Mouse (Mus musculus) brown adipose tissue, adult 24 weeks (tissue): Measurements from ENCODE around the gene Slc46a1. TPM values are rescaled to one million over a fixed set of nuclear protein-coding genes. Genes with fewer than 3 reads are reported as not detected.

ENCODE experiments used
- H3K27ac ChIP-seq: fragments of 200-500 bp; replicated peaks from 2 replicates; pipeline ENCODE4 v1.5.1; 2012; ENCODE audit warnings: low read depth, mild to moderate bottlenecking, low read length
- H3K4me1 ChIP-seq: fragments of 200-500 bp; 2 replicates; pipeline ENCODE4 v1.6.1; 2012; ENCODE audit warnings: low read length, mixed read lengths; ENCODE audit not compliant: control insufficient read depth, insufficient read depth, insufficient read length
- H3K4me3 ChIP-seq: fragments of 200-500 bp; 2 replicates; pipeline ENCODE4 v1.5.1; 2012; ENCODE audit warnings: low read depth, mild to moderate bottlenecking, low read length, moderate library complexity; ENCODE audit not compliant: insufficient read depth
- polyA plus RNA-seq: library from polyadenylated mRNA; stranded (reverse); fragments of >200 nt; gene quantifications from 2 replicates; pipeline ENCODE4 v1.2.4, GENCODE M21; 2012; ENCODE audit not compliant: missing spikeins, insufficient read depth, insufficient read length

Gene Slc46a1
- polyA plus RNA-seq: 9.2 and 11.8 TPM in 2 replicates

- Histone ChIP-seq H3K27ac (peak within 1 kb of the TSS; percentile 72), H3K4me3 (peak within 1 kb of the TSS; percentile 79), H3K4me1 (peaks cover 3% of the 10 kb centered on the region)
These were observed at the start of gene Slc46a1 for GRCm38 (mm10) chr11:78465568-78466180. TSS of gene Slc46a1 (plus strand) at chr11:78465697.

GRCm38 (mm10) chr11:78416854-78417253, 48.6 kb upstream of the Slc46a1 start:
- H3K4me1 ChIP-seq: peaks cover 4% of the 10 kb centered on the region; the same call in 1 of the 2 replicates
- no peak overlapping the region for H3K27ac ChIP-seq
- no peak overlapping the region for H3K4me3 ChIP-seq

GRCm38 (mm10) chr11:78420263-78420889, 45.1 kb upstream of the Slc46a1 start:
- H3K4me1 ChIP-seq: no peaks in the 10 kb centered on the region
- no peak overlapping the region for H3K27ac ChIP-seq
- H3K4me3 ChIP-seq: no peak overlapping the region

DNA sequence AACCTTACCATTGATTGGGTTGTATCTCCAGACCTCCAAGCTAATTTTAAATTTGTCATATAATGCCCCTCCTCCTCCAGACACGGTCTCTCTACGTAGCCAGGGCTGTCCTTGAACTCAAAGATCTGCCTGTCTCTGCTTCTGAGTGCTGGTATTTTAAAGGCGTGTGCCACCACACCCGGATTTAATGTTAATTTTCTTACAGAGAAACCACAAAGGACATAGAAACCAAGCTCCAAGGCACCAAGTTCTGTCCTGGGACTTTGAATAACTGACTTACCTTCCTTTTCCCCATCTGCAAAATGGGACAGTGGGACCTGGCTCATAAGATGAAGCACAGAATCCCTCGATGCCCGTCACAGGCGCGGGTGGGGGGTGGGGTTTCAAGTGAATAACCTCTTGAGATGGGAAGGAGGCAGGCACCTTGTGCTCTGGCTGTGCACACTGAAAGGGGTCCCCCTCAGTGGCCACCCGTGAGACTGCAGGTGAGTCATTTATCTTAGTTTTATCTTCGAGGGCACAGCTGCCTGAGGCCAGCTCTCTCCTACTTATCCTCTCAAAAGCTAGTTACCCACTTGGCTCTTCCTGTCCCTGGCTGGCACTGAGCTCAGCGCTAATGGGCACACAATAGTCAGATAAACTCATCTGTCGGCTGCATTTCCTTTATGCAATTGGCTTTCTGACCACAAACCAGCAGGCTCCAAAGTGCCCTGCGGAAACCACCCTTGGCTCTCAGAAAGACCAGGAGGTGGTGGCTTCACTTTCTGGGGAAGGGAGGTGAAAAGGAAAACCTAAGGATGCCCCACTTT, 44.1 kb upstream of the Slc46a1 start:
- no peak overlapping the region for H3K27ac ChIP-seq
- H3K4me3 ChIP-seq: no peak overlapping the region
- H3K4me1 ChIP-seq: no peaks in the 10 kb centered on the region

DNA sequence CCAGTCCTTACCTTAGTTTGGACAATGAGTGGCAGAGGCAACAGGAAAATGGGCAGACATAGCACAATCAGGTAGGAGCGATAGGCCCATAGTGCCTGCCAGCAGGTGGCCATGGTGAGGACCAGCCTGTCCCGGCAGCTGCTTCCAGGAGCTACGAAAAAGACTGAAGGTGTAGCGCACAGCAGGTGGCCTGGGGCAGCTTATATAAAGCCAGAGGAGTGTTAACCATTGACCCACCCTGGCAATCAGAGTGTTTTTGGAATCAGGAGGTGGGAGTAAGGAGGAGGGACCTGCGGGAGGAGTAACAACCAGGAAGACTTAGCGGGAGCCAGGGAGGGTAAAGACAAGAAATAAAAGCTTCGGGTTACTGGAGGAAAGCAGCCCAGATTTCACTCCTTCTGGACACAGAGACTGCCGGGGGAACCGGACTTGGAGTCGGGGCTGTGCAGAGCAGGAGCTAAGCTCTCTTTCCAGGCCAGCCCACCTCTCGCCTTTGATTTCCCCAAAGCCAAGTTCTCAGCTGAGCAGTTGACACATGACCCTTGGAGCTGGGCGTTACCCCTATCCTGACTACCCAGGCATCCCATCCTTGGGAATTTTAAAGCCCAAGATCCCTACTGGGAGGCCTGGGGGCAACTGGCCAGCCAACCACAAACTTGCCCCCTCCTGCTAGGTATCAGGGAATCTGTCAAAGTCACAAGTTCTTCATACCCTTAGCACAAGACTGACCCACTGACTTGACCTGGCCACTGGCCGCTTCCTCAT, 43.3 kb upstream of the Slc46a1 start, which contains the start of gene Slc13a2:
Slc13a2 (minus strand) TSS at position 163 of the 765 bp plus-strand sequence.
- H3K4me3 ChIP-seq: no peak within 1 kb of the TSS
- no peak within 1 kb of the TSS for H3K27ac ChIP-seq
- H3K4me1 ChIP-seq: no peaks in the 10 kb centered on the region

GRCm38 (mm10) chr11:78424352-78424751, 41.1 kb upstream of the Slc46a1 start:
- Histone ChIP-seq H3K4me3 (no peak overlapping the region), H3K4me1 (no peaks in the 10 kb centered on the region), H3K27ac (no peak overlapping the region)

DNA sequence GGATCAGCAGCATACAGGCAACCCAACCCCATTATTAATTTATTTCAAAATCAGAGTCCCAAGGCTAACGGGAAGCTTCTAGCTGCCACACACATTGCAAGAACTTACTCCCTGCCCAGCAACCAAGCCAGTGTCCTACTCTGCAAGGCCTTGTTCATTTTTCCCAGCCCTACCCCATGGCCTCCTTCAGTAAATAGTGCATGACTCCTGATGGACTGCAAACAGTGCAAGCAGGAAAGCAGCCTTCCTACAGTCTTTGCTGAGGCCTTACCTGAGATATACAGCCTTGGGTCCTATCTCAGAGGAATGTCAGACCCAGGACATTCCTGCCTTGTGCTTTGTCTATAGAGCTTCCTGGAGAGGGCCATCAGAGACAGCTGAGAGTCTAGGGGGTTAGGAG, 39.9 kb upstream of the Slc46a1 start:
- Histone ChIP-seq H3K4me3 (no peak overlapping the region), H3K4me1 (no peaks in the 10 kb centered on the region), H3K27ac (no peak overlapping the region)

DNA sequence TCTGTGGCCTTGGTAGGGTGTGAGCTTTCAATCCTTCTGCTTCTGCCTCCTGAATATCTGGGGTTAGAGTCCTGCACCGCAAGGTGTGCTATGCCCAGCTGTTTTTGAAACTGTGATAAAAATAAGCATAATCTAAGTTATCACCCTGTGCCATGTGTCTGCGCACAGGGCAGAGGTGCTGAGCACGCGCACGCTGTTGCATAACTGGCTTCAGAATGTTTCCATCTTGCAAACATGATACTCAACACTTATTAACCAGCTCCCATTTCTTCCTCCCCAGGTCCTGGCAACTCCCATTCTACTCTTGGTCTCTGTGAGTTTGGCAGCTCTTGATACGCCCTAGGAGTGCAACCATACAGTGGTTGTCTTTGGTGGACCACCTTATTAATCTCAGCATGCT, 37.8 kb upstream of the Slc46a1 start:
- Histone ChIP-seq H3K27ac (no peak overlapping the region), H3K4me1 (peaks cover 3% of the 10 kb centered on the region; the same call in 1 of the 2 replicates), H3K4me3 (no peak overlapping the region)

GRCm38 (mm10) chr11:78428309-78428708, 37.2 kb upstream of the Slc46a1 start:
- Histone ChIP-seq H3K4me1 (peaks cover 3% of the 10 kb centered on the region; the same call in 1 of the 2 replicates), H3K4me3 (no peak overlapping the region), H3K27ac (no peak overlapping the region)

- no peak overlapping the region for H3K27ac ChIP-seq
- peaks cover 3% of the 10 kb centered on the region; the same call in 1 of the 2 replicates for H3K4me1 ChIP-seq
- H3K4me3 ChIP-seq: no peak overlapping the region
These were observed 35.2 kb upstream of the Slc46a1 start for GRCm38 (mm10) chr11:78430195-78430878.

DNA sequence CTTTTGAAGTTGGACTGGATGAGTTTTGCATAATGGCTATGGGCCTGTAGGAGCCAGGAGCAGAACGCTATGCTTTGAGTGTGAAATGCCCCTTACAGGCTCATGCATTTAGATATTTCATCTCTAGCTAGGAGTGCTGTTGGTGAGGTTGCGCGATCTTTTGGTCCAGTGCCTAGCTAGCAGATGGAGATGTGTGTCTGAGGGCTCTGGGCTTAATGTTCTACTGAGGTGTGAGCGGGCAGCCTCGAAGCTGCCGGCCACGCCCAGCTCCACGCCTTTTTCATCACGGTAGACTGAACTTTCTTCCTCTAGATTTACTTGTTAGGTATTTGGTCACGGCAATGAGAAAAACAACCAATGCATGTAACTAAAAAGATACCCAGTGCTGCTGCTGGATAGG, 34.3 kb upstream of the Slc46a1 start:
- no peak overlapping the region for H3K27ac ChIP-seq

GRCm38 (mm10) chr11:78434052-78434451, 31.4 kb upstream of the Slc46a1 start:
- Histone ChIP-seq H3K27ac (no peak overlapping the region), H3K4me3 (no peak overlapping the region), H3K4me1 (peaks cover 8% of the 10 kb centered on the region)

More for the DNA sequence above, 34.3 kb upstream of the Slc46a1 start:
- no peak overlapping the region for H3K4me3 ChIP-seq
- H3K4me1 ChIP-seq: peaks cover 8% of the 10 kb centered on the region

- H3K27ac ChIP-seq: no peak overlapping the region
- peaks cover 8% of the 10 kb centered on the region for H3K4me1 ChIP-seq
- H3K4me3 ChIP-seq: no peak overlapping the region
These were observed 29.6 kb upstream of the Slc46a1 start for GRCm38 (mm10) chr11:78435776-78436349.

- peaks cover 5% of the 10 kb centered on the region for H3K4me1 ChIP-seq
- no peak overlapping the region for H3K27ac ChIP-seq
- H3K4me3 ChIP-seq: no peak overlapping the region
These were observed 28.3 kb upstream of the Slc46a1 start for GRCm38 (mm10) chr11:78437182-78437581.
